Mouse (Mus musculus): Measurements from ENCODE around the gene Hba-a1. TPM values are rescaled to one million over a fixed set of nuclear protein-coding genes. Genes with fewer than 3 reads are reported as not detected.
A peak's percentile ranks its signal among the peaks of the same experiment; 100 is the strongest.
"Not testable (repeated sequence)": the region's sequence is repeated elsewhere in the genome, so short reads cannot be mapped to it uniquely, and the experiment has no call there.

Hba-a1 gene
- polyA plus RNA-seq, 1 experiment from 2014 or later, result 72,929 TPM

DNA sequence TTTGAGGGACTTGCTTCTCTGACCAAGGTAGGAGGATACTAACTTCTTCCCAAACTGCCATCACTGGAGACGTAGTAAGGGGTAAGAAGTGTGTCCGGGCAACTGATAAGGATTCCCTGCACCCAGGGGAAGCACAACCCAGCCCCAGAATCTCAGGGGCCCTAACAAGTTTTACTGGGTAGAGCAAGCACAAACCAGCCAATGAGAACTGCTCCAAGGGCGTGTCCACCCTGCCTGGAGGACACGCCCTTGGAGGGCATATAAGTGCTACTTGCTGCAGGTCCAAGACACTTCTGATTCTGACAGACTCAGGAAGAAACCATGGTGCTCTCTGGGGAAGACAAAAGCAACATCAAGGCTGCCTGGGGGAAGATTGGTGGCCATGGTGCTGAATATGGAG lies 12.9 kb downstream of the Hba-a1 start, which contains the start of gene Hba-a2:
Hba-a2 (plus strand) TSS at position 287 of the 400 bp plus-strand sequence.
- H3K4me2 ChIP-seq (ENCODE audit: low read depth, low read length), result peak within 1 kb of the TSS; percentile 68
- peak; percentile 81 for ATAC-seq (ENCODE audit: low read depth)
- not testable (repeated sequence) for H3K9me3 ChIP-seq (replicated peaks; ENCODE audit: control insufficient read depth, low read length); H3K27me3 ChIP-seq (ENCODE audit: control insufficient read depth, insufficient read depth, low read depth, low read length); H3K36me3 ChIP-seq (ENCODE audit: control insufficient read depth, insufficient read depth)
- peaks cover 36% of the 10 kb centered on the region for H3K4me1 ChIP-seq (ENCODE audit: control insufficient read depth, low read depth, low read length)
- H3K4me3 ChIP-seq (ENCODE audit: low read depth, low read length), result peak within 1 kb of the TSS; percentile 62
- WGBS (ENCODE audit: insufficient replicate concordance), result no CpG with 5 or more reads among the region's 4 CpGs
- peak within 1 kb of the TSS; percentile 75 for H3K9ac ChIP-seq (ENCODE audit: low read depth, low read length)
- peak within 1 kb of the TSS; percentile 98 for H3K27ac ChIP-seq (ENCODE audit: low read length)

DNA sequence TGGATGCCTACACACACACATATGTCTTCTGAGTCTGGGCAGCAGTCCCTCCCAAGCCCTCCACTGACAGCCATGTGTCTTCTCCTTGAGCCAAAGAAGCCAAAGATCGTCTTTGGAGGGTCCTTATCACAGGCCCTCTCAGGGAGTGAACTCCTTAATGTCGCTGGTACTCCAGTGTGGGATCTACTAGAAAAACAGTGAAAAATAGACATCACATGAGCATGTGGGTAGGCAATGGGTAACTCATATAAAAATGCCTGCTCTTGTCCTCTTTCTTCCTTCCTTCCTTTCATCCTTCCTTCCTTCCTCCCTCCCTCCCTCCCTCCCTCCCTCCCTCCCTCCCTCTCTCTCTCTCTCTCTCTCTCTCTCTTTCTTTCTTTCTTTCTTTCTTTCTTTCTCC lies 14.1 kb downstream of the Hba-a1 start:
- peak overlapping the region; percentile 67 for H3K9ac ChIP-seq (ENCODE audit: low read depth, low read length)
- H3K27me3 ChIP-seq (ENCODE audit: control insufficient read depth, insufficient read depth, low read depth, low read length); H3K36me3 ChIP-seq (ENCODE audit: control insufficient read depth, insufficient read depth); H3K9me3 ChIP-seq (replicated peaks; ENCODE audit: control insufficient read depth, low read length): not testable (repeated sequence)
- peak overlapping the region; percentile 96 for H3K27ac ChIP-seq (ENCODE audit: low read length)
- H3K4me2 ChIP-seq (ENCODE audit: low read depth, low read length), result peak overlapping the region; percentile 30; the same call in 1 of the 2 replicates
- peak; percentile 2; the same call in 1 of the 2 replicates for ATAC-seq (ENCODE audit: low read depth)
- H3K4me1 ChIP-seq (ENCODE audit: control insufficient read depth, low read depth, low read length), result peaks cover 24% of the 10 kb centered on the region
- H3K4me3 ChIP-seq (ENCODE audit: low read depth, low read length), result peak overlapping the region; percentile 62
- 20% methylated on average over 2 of the region's 2 CpGs for WGBS (ENCODE audit: insufficient replicate concordance)

DNA sequence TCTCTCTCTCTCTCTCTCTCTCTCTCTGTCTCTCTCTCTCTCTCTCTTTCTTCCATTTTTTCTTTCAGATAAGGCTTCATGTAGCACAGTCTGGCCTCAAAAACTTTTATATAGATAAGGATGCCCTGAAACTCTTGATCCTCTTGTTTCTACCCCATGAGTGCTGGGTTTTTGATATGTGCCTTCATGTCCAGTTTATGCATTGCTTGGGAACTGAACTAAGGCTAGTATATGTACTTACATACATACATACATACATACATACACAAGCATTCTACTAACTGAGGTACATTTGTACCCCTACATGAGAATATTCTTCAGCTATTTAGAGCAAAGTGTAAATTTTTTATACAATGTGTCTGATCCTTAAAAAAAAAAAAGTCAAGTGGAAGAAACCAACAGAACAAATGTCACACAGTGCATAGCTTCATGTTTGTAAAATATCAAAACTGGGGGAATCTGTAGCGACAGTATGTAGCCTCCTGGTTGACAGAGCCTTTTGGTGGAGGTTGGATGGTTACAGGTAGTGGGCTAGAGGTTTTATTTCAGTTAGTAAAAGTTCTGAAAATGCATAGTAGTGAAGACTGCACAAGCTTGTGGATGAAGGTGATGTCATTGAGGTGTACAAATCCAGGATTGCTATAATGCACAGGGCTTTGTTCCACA lies 14.7 kb downstream of the Hba-a1 start:
- WGBS (ENCODE audit: insufficient replicate concordance), result 71% methylated on average over 1 of the region's 1 CpGs

DNA sequence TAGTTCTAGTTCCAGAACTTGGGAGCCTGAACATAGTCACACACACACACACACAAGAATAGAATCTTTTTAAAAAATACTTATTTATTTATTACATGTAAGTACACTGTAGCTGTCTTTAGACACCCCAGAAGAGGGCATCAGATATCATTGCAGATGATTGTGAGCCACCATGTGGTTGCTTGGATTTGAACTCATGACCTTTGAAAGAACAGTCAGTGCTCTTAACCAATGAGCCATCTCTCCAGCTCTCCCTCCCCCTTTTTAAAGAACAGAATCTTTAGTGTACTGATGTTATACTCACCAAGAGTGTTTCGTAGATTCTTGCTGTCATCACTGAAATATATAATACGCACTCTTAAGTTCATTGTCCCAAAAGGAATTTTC lies 15.2 kb downstream of the Hba-a1 start:
- peaks cover 2% of the 10 kb centered on the region; the same call in 1 of the 2 replicates for H3K36me3 ChIP-seq (ENCODE audit: control insufficient read depth, insufficient read depth)
- no peak for ATAC-seq (ENCODE audit: low read depth)
- peak overlapping the region; percentile 41 for H3K4me3 ChIP-seq (ENCODE audit: low read depth, low read length)
- H3K9me3 ChIP-seq (replicated peaks; ENCODE audit: control insufficient read depth, low read length), result no peaks in the 10 kb centered on the region
- peaks cover 22% of the 10 kb centered on the region for H3K4me1 ChIP-seq (ENCODE audit: control insufficient read depth, low read depth, low read length)
- H3K4me2 ChIP-seq (ENCODE audit: low read depth, low read length), result peak overlapping the region; percentile 1; the same call in 1 of the 2 replicates
- WGBS (ENCODE audit: insufficient replicate concordance), result 92% methylated on average over 2 of the region's 2 CpGs
- peak overlapping the region; percentile 83 for H3K27ac ChIP-seq (ENCODE audit: low read length)
- H3K9ac ChIP-seq (ENCODE audit: low read depth, low read length), result peak overlapping the region; percentile 24; the same call in 1 of the 2 replicates
- H3K27me3 ChIP-seq (ENCODE audit: control insufficient read depth, insufficient read depth, low read depth, low read length), result 0 out of 2 replicates have a peak, but pooled peaks cover 8% of the 10 kb centered on the region

More for the DNA sequence above, 14.7 kb downstream of the Hba-a1 start:
- H3K36me3 ChIP-seq (ENCODE audit: control insufficient read depth, insufficient read depth), result peaks cover 2% of the 10 kb centered on the region; the same call in 1 of the 2 replicates
- H3K9me3 ChIP-seq (replicated peaks; ENCODE audit: control insufficient read depth, low read length), result no peaks in the 10 kb centered on the region
- H3K4me1 ChIP-seq (ENCODE audit: control insufficient read depth, low read depth, low read length), result peaks cover 22% of the 10 kb centered on the region
- H3K4me2 ChIP-seq (ENCODE audit: low read depth, low read length), result peak overlapping the region; percentile 14; the same call in 1 of the 2 replicates
- peak overlapping the region; percentile 36; the same call in 1 of the 2 replicates for H3K9ac ChIP-seq (ENCODE audit: low read depth, low read length)
- H3K27me3 ChIP-seq (ENCODE audit: control insufficient read depth, insufficient read depth, low read depth, low read length), result 0 out of 2 replicates have a peak, but pooled peaks cover 8% of the 10 kb centered on the region
- ATAC-seq (ENCODE audit: low read depth), result peak; percentile 36
- H3K27ac ChIP-seq (ENCODE audit: low read length), result peak overlapping the region; percentile 83
- peak overlapping the region; percentile 41 for H3K4me3 ChIP-seq (ENCODE audit: low read depth, low read length)

DNA sequence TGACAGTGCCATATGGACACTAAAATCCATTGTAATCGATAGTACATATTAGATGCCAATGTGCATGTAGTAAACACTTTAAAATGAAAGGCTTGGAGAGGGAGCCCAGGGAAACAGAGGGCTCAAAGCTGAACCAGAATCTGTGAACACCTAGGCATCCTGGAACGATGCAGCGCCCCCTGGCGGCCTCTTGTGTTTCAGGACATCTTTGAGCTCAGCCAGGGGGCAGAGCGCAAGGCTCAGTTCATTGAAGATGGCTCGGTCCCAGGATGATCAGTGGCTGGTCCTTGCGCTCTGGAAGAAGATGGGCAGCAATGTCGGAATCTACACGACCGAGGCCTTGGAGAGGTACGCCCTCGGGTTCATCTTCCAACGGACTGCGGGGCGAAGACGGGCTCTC lies 16.6 kb downstream of the Hba-a1 start, which contains the start of gene Hbq1a:
Hbq1a (plus strand) TSS at position 205 of the 400 bp plus-strand sequence.
- H3K27ac ChIP-seq (ENCODE audit: low read length), result peak within 1 kb of the TSS; percentile 71
- peak within 1 kb of the TSS; percentile 54 for H3K4me2 ChIP-seq (ENCODE audit: low read depth, low read length)
- H3K36me3 ChIP-seq (ENCODE audit: control insufficient read depth, insufficient read depth); H3K4me1 ChIP-seq (ENCODE audit: control insufficient read depth, low read depth, low read length); ATAC-seq (ENCODE audit: low read depth); H3K27me3 ChIP-seq (ENCODE audit: control insufficient read depth, insufficient read depth, low read depth, low read length); H3K9me3 ChIP-seq (replicated peaks; ENCODE audit: control insufficient read depth, low read length): not testable (repeated sequence)
- 6% methylated on average over 16 of the region's 16 CpGs for WGBS (ENCODE audit: insufficient replicate concordance)
- H3K9ac ChIP-seq (ENCODE audit: low read depth, low read length), result peak within 1 kb of the TSS; percentile 60
- H3K4me3 ChIP-seq (ENCODE audit: low read depth, low read length), result peak within 1 kb of the TSS; percentile 54

DNA sequence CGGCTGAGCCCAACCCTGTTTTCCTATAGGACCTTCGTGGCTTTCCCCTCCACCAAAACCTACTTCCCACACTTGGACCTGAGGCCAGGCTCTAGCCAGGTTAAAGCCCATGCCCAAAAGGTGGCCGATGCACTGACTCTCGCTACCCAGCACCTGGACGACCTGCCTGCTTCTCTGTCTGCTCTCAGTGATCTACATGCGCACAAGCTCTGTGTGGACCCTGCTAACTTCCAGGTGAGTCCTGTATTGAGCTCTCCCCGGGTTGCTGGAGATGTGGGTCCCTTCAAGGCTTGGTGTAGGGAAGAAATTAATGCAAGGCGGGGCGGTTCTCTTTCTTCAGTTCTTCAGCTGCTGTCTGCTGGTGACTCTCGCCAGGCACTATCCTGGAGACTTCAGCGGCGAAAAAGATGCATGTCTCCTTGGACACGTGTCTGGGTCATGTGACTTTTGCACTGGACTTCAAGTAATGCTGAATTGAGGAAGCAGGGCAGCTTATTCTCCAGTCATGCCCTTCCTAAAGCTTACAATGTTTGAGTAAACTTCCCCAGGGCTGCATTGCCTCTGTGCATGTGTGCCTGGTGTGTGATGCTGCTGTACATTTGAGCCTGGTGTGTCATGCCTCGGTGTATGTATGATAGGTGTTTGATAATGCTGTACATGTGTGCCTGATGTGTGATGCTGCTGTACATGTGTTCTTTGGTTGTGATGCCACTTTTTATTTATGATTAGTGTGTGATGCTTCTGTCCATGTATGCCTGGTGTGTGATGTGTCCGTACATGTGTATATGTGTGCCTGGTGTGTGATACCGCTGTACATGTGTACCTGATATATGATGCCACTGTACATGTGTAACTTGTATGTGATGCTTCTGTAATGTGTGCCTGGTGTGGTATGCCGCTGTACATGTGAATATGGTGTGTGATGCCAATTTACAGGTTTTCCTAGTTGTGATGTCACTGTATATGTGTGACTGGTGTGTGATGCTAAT lies 17.3 kb downstream of the Hba-a1 start:
- no peaks in the 10 kb centered on the region for H3K9me3 ChIP-seq (replicated peaks; ENCODE audit: control insufficient read depth, low read length)
- peak overlapping the region; percentile 71 for H3K27ac ChIP-seq (ENCODE audit: low read length)
- WGBS (ENCODE audit: insufficient replicate concordance), result 45% methylated on average over 14 of the region's 17 CpGs
- peaks cover 2% of the 10 kb centered on the region; the same call in 1 of the 2 replicates for H3K36me3 ChIP-seq (ENCODE audit: control insufficient read depth, insufficient read depth)
- peak overlapping the region; percentile 54 for H3K4me2 ChIP-seq (ENCODE audit: low read depth, low read length)
- H3K4me1 ChIP-seq (ENCODE audit: control insufficient read depth, low read depth, low read length), result peaks cover 6% of the 10 kb centered on the region
- 0 out of 2 replicates have a peak, but pooled peaks cover 8% of the 10 kb centered on the region for H3K27me3 ChIP-seq (ENCODE audit: control insufficient read depth, insufficient read depth, low read depth, low read length)
- H3K4me3 ChIP-seq (ENCODE audit: low read depth, low read length), result peak overlapping the region; percentile 54
- no peak for ATAC-seq (ENCODE audit: low read depth)
- H3K9ac ChIP-seq (ENCODE audit: low read depth, low read length), result peak overlapping the region; percentile 60

DNA sequence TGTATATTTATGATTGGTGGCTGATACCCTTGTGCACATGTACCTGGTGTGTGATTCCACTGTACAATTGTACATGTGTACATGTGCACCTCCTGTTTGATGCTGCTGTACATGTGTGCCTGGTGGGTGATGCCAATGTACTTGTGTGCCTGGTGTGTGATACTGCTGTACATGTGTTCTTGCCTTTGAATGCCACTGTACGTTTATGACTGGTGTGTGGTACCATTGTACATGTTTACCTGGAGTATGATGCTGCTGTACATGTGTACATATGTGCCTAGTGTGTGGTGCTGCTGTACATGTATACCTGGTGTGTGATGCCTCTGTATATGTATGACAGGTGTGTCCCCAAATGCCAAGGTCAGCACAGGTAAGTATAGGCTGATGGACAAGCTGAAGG lies 18.2 kb downstream of the Hba-a1 start:
- peak overlapping the region; percentile 54; the same call in 1 of the 2 replicates for H3K4me2 ChIP-seq (ENCODE audit: low read depth, low read length)
- peak overlapping the region; percentile 54 for H3K4me3 ChIP-seq (ENCODE audit: low read depth, low read length)
- no peaks in the 10 kb centered on the region for H3K9me3 ChIP-seq (replicated peaks; ENCODE audit: control insufficient read depth, low read length)
- 0 out of 2 replicates have a peak, but pooled peaks cover 8% of the 10 kb centered on the region for H3K27me3 ChIP-seq (ENCODE audit: control insufficient read depth, insufficient read depth, low read depth, low read length)
- ATAC-seq (ENCODE audit: low read depth), result no peak
- WGBS (ENCODE audit: insufficient replicate concordance), result 73% methylated on average over 1 of the region's 1 CpGs
- H3K9ac ChIP-seq (ENCODE audit: low read depth, low read length), result peak overlapping the region; percentile 60
- H3K36me3 ChIP-seq (ENCODE audit: control insufficient read depth, insufficient read depth), result peaks cover 2% of the 10 kb centered on the region; the same call in 1 of the 2 replicates
- H3K27ac ChIP-seq (ENCODE audit: low read length), result no peak overlapping the region
- H3K4me1 ChIP-seq (ENCODE audit: control insufficient read depth, low read depth, low read length), result peaks cover 6% of the 10 kb centered on the region

DNA sequence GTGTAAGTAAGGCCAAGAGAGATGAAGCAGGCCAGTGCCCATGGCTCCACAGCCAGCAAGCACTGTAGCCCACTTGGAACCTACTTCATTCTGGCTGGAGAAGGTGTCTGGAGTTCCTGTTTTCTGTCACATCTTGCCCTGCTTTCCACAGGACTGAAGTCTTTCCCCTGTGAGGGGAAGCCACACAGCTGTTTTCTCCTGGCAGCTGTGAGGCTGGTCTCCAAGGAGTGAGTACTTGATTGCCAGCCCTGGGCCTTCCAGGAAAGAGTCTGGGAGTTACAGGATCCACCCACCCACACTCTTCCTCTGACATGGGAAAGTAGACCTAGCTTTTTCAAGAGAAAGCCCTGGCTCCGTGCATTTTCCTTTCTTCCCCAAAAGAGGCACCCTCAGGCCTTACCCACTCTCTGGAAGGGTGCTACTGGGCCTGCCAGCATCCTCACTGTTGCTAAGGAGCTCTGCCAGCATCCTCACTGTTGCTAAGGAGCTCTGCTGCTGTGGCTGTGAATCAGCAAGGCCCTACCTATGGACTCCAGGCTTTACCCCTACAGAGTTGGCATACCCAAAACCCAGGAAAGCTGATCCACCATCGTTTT lies 19.6 kb downstream of the Hba-a1 start:
- peaks cover 15% of the 10 kb centered on the region for H3K4me1 ChIP-seq (ENCODE audit: control insufficient read depth, low read depth, low read length)
- no peak overlapping the region for H3K27ac ChIP-seq (ENCODE audit: low read length)
- no peak overlapping the region for H3K4me2 ChIP-seq (ENCODE audit: low read depth, low read length)
- H3K9me3 ChIP-seq (replicated peaks; ENCODE audit: control insufficient read depth, low read length), result no peaks in the 10 kb centered on the region
- no peak overlapping the region for H3K4me3 ChIP-seq (ENCODE audit: low read depth, low read length)
- 34% methylated on average over 2 of the region's 2 CpGs for WGBS (ENCODE audit: insufficient replicate concordance)
- peaks cover 2% of the 10 kb centered on the region; the same call in 1 of the 2 replicates for H3K36me3 ChIP-seq (ENCODE audit: control insufficient read depth, insufficient read depth)
- H3K9ac ChIP-seq (ENCODE audit: low read depth, low read length), result no peak overlapping the region
- 0 out of 2 replicates have a peak, but pooled peaks cover 8% of the 10 kb centered on the region for H3K27me3 ChIP-seq (ENCODE audit: control insufficient read depth, insufficient read depth, low read depth, low read length)
- ATAC-seq (ENCODE audit: low read depth), result no peak
